Comparison of ENCODE assay signal across 1 mouse cellular context in the genomic region with DNA sequence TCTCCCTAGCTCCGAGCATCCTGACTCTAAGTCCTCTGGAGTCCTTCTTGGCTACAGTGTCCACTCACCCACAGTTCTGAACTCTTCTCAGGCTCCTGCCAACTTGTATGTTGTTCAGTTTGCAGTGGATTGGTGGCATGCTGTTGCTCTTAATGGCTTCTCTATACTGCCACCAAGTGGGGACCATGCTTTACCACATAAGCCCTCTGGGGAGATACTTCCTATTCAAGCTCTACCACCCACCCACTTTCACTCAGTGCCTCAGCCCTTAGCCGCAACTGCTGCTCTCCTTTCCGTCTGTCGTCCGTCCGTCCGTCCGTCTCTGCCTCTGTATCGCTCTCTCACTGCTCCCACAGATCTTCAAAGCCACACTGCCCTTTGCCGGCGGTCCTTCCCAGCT.
A peak's percentile ranks its signal among the peaks of the same experiment; 100 is the strongest.
TF ChIP-seq lines count a peak whose summit lies in the region.

No protein-coding gene starts in this region.

TF ChIP-seq in MEL, 35 proteins besides CTCF, POLR2A, EP300 and RAD21 (continued from another document):
- no peak for TF ChIP-seq USF2 (IDR thresholded peaks at IDR 0.05; ENCODE audit: borderline replicate concordance in 1 of 2, insufficient read depth in 1 of 2, low read depth in 1 of 2, low read length in 2 of 2)
- no peak for TF ChIP-seq GATA1 (IDR thresholded peaks at IDR 0.05; ENCODE audit: low read depth, low read length)
- TF ChIP-seq NRF1 (IDR thresholded peaks at IDR 0.05; ENCODE audit: insufficient read depth, low read depth, low read length, poor library complexity, severe bottlenecking), result no peak
- TF ChIP-seq TAL1 (IDR thresholded peaks at IDR 0.05; ENCODE audit: low read length), result no peak
- peak; percentile 97 for TF ChIP-seq SMC3 (IDR thresholded peaks at IDR 0.05; ENCODE audit: low read depth, low read length)
- peak; percentile 42; the same call in 1 of the 2 replicates for TF ChIP-seq RCOR1 (IDR thresholded peaks at IDR 0.05; ENCODE audit: low read depth, low read length)
- TF ChIP-seq POLR2AphosphoS2 (IDR thresholded peaks at IDR 0.05; ENCODE audit: low read length), result no peak
- TF ChIP-seq SIN3A (IDR thresholded peaks at IDR 0.05; ENCODE audit: low read length), result peak; percentile 88
- peak; percentile 89 for TF ChIP-seq ZC3H11A (IDR thresholded peaks at IDR 0.05; ENCODE audit: low read depth, low read length)
- no peak for TF ChIP-seq USF1 (IDR thresholded peaks at IDR 0.05; ENCODE audit: low read depth, low read length)
TF ChIP-seq in MEL: peak in this region for 13.
